Mouse (Mus musculus): ENCODE measurements around the gene Trim63.
"Not testable (repeated sequence)": the region's sequence is repeated elsewhere in the genome, so short reads cannot be mapped to it uniquely, and the experiment has no call there.

Trim63 gene

GRCm38 (mm10) chr4:134299498-134299810 lies 15.5 kb upstream of the Trim63 start:
- no peak for DNase-seq

GRCm38 (mm10) chr4:134300316-134300715 lies 14.6 kb upstream of the Trim63 start:
- no peak for DNase-seq

- no peak for DNase-seq
These were observed 12.8 kb upstream of the Trim63 start for GRCm38 (mm10) chr4:134302084-134302483.

- no peak for DNase-seq
These were observed 8.0 kb upstream of the Trim63 start for GRCm38 (mm10) chr4:134306963-134307362.

- peak; percentile 73 for DNase-seq
These were observed 7.4 kb upstream of the Trim63 start for GRCm38 (mm10) chr4:134307367-134308072.

GRCm38 (mm10) chr4:134310106-134310505 lies 4.8 kb upstream of the Trim63 start:
- DNase-seq: peak; percentile 84

GRCm38 (mm10) chr4:134310656-134311055 lies 4.3 kb upstream of the Trim63 start:
- DNase-seq: no peak

- DNase-seq: no peak
These were observed 3.1 kb upstream of the Trim63 start for GRCm38 (mm10) chr4:134311784-134312183.

GRCm38 (mm10) chr4:134312341-134312740 lies 2.6 kb upstream of the Trim63 start:
- no peak for DNase-seq

- DNase-seq: no peak
These were observed 2.0 kb upstream of the Trim63 start for GRCm38 (mm10) chr4:134312901-134313300.

- DNase-seq: no peak
These were observed 752 bp upstream of the Trim63 start for GRCm38 (mm10) chr4:134314081-134314655.

- DNase-seq: no peak
These were observed 550 bp downstream of the Trim63 start for GRCm38 (mm10) chr4:134315470-134315869.

GRCm38 (mm10) chr4:134316390-134316789 lies 1.5 kb downstream of the Trim63 start:
- peak; percentile 40 for DNase-seq

GRCm38 (mm10) chr4:134319074-134319473 lies 4.2 kb downstream of the Trim63 start:
- DNase-seq: no peak

- DNase-seq: no peak
These were observed 4.8 kb downstream of the Trim63 start for GRCm38 (mm10) chr4:134319674-134320073.

- DNase-seq: no peak
These were observed 6.6 kb downstream of the Trim63 start for GRCm38 (mm10) chr4:134321524-134321923.

GRCm38 (mm10) chr4:134324655-134325054 lies 9.7 kb downstream of the Trim63 start:
- peak; percentile 92 for DNase-seq

GRCm38 (mm10) chr4:134326859-134327530 lies 12.1 kb downstream of the Trim63 start:
- DNase-seq: peak; percentile 94

GRCm38 (mm10) chr4:134328151-134328550 lies 13.2 kb downstream of the Trim63 start:
- peak; percentile 82 for DNase-seq

GRCm38 (mm10) chr4:134328832-134329231 lies 13.9 kb downstream of the Trim63 start:
- no peak for DNase-seq

- DNase-seq: peak; percentile 87
These were observed 15.4 kb downstream of the Trim63 start for GRCm38 (mm10) chr4:134330281-134330680.

GRCm38 (mm10) chr4:134341231-134341630 lies 26.3 kb downstream of the Trim63 start:
- not testable (repeated sequence) for DNase-seq

- DNase-seq: no peak
These were observed 27.4 kb downstream of the Trim63 start for GRCm38 (mm10) chr4:134342213-134342779.
